Mouse (Mus musculus): ENCODE measurements at regions not wholly inside any gene's neighbourhood (a gene's known extent, or its start where the extent isn't known, plus 50 kb on each side); places are given as distances from the start of the nearest gene placed in this dataset.
A peak's percentile ranks its signal among the peaks of the same experiment; 100 is the strongest.

- peak; percentile 61 for DNase-seq
These were observed 200.9 kb upstream of the Cited2 start for GRCm38 (mm10) chr10:17522026-17522541.

DNA sequence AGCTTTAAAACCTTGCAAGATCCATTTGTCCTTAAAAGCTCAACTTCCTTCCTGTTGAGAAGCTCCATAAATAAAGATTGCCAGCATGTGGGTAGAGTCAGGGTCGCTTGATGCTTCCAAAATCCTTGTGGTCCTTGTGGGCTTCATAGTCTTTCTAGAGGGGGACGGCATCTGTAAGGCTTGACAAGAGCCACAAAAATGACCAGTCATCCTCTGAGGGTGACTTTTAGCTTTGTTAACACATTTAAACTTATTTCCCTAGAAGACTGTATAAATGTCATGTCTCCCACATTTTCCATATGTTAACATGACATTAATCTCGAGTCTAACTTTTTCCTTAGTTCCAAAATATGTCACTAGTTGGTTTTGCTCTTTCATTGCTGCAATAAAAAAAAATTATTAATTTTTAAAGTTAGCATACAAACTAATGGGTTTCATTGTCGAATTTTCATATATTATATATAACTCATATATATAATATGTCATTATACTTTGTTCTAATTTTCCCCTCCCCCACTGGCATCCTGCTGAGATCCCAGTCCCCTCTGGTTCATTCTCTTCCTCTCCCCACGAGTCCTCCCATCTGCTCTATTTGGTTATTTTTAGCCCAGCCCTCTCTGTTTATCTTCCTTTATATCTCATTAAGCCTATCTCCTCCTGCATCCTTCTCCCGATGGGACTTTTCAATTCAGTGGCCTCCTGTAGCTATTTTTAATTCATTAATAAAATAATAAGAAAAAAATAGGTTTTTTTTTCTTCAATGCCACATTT lies 199.3 kb upstream of the Cited2 start:
- DNase-seq: no peak

- DNase-seq: no peak
These were observed 195.8 kb upstream of the Cited2 start for GRCm38 (mm10) chr10:17527151-17527737.

DNA sequence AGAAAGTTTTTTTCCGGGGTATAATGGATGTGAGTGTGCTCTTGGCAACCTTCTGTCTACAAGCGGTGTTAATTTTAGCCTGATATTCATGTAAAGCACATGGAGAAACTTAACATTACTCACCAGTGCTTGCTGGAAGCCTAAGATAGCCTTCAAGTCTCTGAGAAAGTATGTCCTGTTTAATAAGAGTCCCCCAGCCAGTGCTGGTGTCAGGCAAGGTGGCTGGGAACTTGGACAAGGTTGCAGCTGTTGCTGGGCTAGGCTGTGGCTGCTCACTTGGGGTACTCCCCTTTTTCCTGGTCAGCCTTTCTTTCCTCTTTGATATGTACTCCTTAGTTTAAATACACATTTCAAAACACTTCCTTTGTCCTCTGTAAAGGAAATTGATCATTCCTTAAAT lies 194.9 kb upstream of the Cited2 start:
- peak; percentile 22 for DNase-seq

- no peak for DNase-seq
These were observed 194.2 kb upstream of the Cited2 start for GRCm38 (mm10) chr10:17528846-17529245.

DNA sequence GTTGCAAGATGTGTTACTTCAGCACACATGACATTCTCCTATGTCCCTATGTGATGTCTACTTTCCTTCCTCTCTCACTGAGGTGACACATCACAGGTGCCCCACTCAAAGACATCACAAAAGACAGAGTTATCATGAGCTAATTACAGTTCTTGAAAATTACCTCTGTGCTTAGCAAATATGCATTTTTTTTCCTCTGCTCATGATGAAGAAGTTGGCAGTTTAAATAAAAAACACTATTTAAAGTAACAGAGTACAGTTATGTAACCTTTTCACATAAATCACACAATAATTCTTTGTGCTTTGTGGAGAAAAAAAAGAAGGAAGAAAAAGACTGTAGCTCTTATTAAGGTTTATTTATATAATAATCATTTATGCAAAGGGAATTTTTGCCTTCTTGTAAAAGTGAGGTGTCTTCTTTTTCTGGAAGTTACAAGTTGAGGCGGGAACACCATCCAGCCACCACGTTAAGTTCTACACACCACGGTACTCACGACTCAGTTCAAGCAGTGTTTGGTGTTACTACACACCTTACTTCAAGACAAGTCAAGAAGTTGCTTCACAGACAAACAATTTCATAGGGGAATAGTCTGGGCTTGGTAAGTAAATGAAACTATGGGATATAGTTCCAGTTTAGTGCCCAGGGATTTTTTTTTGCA lies 193.0 kb upstream of the Cited2 start:
- DNase-seq: no peak

- DNase-seq: no peak
These were observed 192.0 kb upstream of the Cited2 start for GRCm38 (mm10) chr10:17531021-17531420.

- DNase-seq: no peak
These were observed 184.0 kb upstream of the Cited2 start for GRCm38 (mm10) chr10:17538944-17539533.

DNA sequence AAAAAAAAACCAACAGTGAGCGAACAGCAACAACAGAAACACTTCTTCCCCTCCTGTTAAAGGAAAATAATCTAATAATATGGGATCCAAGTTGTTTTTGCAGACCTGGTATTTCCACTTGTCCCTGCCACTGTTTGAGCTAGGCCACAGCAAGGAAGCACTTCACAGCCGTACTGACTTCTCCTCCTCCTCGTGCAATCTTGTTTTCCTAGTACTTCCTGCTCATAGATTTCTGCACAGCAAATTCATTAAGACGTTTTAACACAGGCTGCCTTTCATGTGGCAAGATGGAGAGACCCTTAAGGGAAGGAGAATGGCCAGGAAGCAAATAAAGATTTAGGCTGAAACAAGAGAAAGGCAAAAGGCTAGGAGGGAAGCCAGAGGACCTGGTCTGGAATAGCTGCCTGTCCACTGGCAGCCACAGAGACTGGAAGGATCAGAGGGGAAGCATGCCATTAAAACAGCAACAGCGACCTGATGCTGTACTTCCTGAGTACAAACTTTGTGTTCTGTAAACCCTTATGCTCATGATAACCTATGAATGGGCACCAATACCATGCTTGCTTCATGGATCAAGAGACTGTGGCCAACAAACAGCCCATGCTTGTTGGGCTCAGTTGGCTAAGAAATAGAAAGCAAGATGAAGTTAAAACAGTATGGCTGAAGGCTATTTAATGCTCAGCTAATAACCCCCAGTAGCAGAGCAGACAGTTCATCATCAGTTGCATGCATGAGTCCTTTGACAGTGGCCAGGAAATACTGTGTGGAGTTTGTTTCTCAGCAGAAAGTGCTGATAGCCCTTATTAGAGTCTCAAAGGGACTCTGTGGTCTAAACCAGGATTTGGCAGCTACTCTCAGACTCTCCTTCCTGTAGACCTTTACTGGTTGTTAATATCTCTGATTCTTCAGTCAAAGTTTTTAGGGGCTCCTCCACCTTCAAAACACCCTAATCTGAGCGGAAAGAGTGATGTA lies 182.3 kb upstream of the Cited2 start:
- no peak for DNase-seq

GRCm38 (mm10) chr10:17542104-17542846 lies 180.7 kb upstream of the Cited2 start:
- DNase-seq: no peak

GRCm38 (mm10) chr10:17542847-17543421 lies 180.1 kb upstream of the Cited2 start:
- no peak for DNase-seq

DNA sequence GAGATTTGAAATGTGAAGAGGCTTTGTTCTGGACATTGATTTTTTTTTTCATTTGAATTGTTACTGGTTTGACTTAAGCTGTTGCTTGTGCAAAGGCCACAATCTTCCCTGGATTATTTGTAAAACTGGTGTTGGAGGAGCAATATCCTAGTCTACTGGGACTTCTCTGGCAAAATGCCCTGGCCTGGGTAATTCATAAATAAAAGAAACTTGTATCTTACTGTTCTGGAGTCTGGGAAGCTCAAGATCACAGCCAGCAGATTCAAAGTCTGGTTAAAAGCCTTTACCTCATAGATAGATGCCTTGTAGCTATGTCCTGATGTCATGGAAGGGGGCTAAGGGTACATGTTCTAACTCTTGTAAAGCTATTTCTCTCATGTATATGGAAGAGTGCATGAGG lies 177.7 kb upstream of the Cited2 start:
- DNase-seq: no peak

- DNase-seq: no peak
These were observed 175.0 kb upstream of the Cited2 start for GRCm38 (mm10) chr10:17547986-17548385.

- no peak for DNase-seq
These were observed 174.1 kb upstream of the Cited2 start for GRCm38 (mm10) chr10:17548629-17549580.

GRCm38 (mm10) chr10:17549711-17550637 lies 173.0 kb upstream of the Cited2 start:
- no peak for DNase-seq

DNA sequence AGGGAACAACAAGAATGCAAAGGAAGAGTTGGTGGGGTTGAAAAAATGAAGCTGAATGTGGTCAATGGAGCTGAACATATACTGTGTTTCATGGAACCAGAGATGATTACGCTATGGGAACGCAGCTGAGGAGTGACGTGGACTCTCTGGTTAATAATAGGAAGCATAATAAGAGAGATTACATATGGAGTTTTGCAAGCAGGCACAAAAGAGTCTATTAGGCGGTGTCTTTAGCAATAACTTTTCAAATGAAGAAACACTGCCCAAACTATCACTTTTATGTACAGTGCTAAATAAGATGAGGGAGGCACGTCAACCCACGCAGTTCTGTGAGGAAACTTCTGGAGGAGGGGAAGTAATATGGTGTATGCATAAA lies 172.4 kb upstream of the Cited2 start:
- no peak for DNase-seq

GRCm38 (mm10) chr10:17551869-17552268 lies 171.1 kb upstream of the Cited2 start:
- DNase-seq: no peak

- no peak for DNase-seq
These were observed 170.7 kb upstream of the Cited2 start for GRCm38 (mm10) chr10:17552277-17552676.

Data from gastrocnemius, postnatal 10 days (tissue).